Mouse (Mus musculus): ENCODE results near the gene Ptprf.

The Ptprf gene

DNA sequence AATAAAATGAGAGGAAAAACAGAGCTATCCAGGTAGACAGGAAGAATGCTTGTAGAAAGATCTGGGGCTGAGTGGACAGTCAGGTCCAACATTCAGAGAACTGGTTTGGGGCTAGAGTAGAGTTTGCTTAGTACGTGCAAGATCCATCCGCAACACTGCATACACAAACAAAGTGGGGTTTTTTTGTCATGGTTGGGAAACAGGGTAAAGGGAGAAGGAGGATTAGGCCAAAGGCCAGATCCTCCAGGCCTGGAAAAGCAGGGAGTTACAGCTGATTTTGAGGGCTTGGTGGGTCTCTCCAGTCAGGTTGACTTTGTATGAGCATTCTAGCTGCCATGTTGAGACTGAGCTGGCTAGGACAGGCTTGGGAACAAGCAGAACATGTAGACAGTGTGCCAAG is 85.3 kb downstream of the Ptprf start:
- no peak for DNase-seq

GRCm38 (mm10) chr4:118199093-118199492 is 92.1 kb downstream of the Ptprf start:
- no peak for DNase-seq

- DNase-seq: no peak
Measured at GRCm38 (mm10) chr4:118198606-118199005, 92.6 kb downstream of the Ptprf start.

GRCm38 (mm10) chr4:118196185-118196584 is 95.0 kb downstream of the Ptprf start:
- no peak for DNase-seq

DNA sequence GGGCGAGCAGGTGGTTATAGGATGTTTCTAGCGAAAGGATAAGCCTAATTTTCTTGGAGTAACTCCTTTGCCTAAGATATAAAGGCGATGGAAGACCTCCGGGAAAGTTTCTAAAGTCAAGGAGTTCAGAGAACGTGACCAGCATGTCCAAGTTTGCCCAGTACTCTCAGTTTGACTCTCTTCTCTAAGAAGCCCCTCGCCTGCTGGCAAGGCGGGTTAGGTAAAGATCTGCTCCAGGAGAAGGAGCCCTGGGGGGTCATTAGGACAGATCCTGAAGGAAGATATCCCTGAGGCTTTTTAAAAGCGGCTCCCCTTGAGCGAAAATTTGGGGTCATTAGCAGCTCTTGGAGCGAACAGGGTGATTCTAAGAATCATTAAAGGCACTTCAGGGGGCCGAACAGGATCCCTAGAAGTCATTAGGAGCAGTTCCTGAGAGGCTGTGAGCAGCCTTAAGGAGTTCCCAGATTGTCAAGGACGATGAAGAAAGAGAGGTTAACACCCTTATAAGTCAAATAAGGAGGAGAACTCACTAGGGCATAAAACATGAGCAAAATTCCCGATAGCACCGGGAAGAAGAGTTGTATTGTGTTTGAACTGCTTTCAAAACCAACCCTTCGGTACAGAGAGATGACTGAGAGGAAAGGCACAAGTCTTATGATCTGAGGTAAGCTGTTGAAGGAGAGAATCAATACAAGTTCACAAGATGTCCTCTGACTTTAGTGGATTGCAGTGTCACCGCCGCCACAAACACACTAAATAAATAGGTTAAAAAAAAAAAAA is 110.7 kb downstream of the Ptprf start:
- peak in 1 of 2 experiments; percentile 41 for DNase-seq

GRCm38 (mm10) chr4:118179467-118180300 is 111.5 kb downstream of the Ptprf start, which contains the start of gene Kdm4a:
Gene Kdm4a (minus strand): TSS chr4:118180043.
- peak; percentile 94 to 97 for DNase-seq

- DNase-seq: no peak
Measured at GRCm38 (mm10) chr4:118178952-118179466, 112.2 kb downstream of the Ptprf start.

DNA sequence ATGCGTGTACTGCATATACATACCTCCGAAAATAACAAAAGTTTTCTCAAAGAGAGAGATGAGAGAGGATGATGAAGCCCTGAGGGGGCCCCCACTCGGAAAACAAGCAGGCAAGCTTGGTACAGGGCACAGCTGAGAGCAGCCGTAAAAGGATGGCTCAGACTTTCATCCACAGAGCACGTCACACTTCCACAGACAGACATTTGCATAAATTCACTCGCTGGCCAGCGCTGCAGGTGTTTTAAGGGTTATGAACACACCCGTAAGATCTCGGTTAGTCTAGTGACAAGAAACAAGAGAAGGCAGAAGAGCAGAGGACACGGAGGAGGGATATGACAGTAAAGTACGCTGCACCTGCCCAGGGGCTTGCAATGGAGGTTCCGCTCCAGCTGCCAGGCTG is 118.7 kb downstream of the Ptprf start:
- no peak for DNase-seq

GRCm38 (mm10) chr4:118171006-118171405 is 120.2 kb downstream of the Ptprf start:
- DNase-seq: peak; percentile 42 to 45

DNA sequence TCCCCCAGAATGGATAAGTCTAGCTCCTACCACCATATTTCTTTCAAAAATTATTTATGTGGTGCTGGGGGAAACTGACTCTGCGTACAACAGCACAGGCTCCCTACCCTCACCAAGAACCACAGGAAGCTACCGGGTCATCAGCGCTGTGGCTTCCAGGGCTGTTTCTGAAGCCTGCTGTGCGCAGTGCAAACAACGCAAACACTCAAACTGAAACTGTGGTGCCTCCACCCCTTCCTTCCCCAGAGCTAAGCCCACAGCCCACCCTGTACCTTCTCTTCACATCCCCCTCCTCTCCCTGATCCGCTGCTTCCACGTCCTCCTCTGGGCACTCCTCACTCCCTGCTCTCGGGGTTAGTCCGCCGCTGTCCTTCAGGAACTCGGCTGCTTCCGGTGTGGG is 129.1 kb downstream of the Ptprf start:
- no peak for DNase-seq

Data from cerebellum, postnatal 10 days (tissue).